Mouse (Mus musculus) adrenal gland, adult 2 months (tissue): Measurements from ENCODE around the gene Ccn2. TPM values are rescaled to one million over a fixed set of nuclear protein-coding genes. Genes with fewer than 3 reads are reported as not detected.

ENCODE experiments used
- DNase-seq: peaks from one replicate; pipeline ENCODE4 v3.0.0; 2021
- polyA plus RNA-seq: library from polyadenylated mRNA; depleted of rRNA; stranded (reverse); fragments of >200 nt; gene quantifications from 2 replicates; pipeline ENCODE4 v1.2.3, GENCODE M21; 2012; rRNA removed
- total RNA-seq, 2 experiments: library from RNA; stranded (reverse); gene quantifications; 2 replicates each; pipeline ENCODE4 v1.2.3; 2021

The Ccn2 gene
- total and polyA plus RNA-seq, 3 experiments = 51.1 to 241 (median 78.2) TPM

GRCm38 (mm10) chr10:24641416-24642140 lies 46.3 kb downstream of the Ccn2 start:
- no peak for DNase-seq

GRCm38 (mm10) chr10:24642796-24643580 lies 47.7 kb downstream of the Ccn2 start:
- DNase-seq = no peak

- DNase-seq = no peak
Measured at GRCm38 (mm10) chr10:24645169-24645568, 49.9 kb downstream of the Ccn2 start.

Other genes starting within 250 kb of the Ccn2 start
- 1 to 10 TPM; 2.9 to 3.5 TPM for gene Enpp1, start 116.7 kb downstream of the Ccn2 start, total RNA-seq
- gene Enpp1, start 116.7 kb downstream of the Ccn2 start, polyA plus RNA-seq = 0.18 and 0.39 TPM in 2 replicates
- gene Enpp3, start 247.4 kb downstream of the Ccn2 start, total RNA-seq = 1 to 10 TPM; 1.7 to 2.2 TPM
- 0.22 and 0.66 TPM in 2 replicates for gene Enpp3, start 247.4 kb downstream of the Ccn2 start, polyA plus RNA-seq